Mouse (Mus musculus) small intestine, adult 2 months (tissue): ENCODE measurements around the gene Prpf19. TPM values are rescaled to one million over a fixed set of nuclear protein-coding genes. Genes with fewer than 3 reads are reported as not detected.
A peak's percentile ranks its signal among the peaks of the same experiment; 100 is the strongest.

Experiments used
- H3K27ac ChIP-seq: fragments of 200-500 bp; 2 replicates; pipeline ENCODE4 v1.5.1; 2012; ENCODE audit warnings: low read depth, low read length, control low read depth, inconsistent platforms; ENCODE audit not compliant: insufficient read depth
- H3K27me3 ChIP-seq: fragments of 200-500 bp; 2 replicates; pipeline ENCODE4 v1.6.1; 2012; ENCODE audit warnings: mild to moderate bottlenecking, moderate library complexity, low read length, inconsistent platforms; ENCODE audit not compliant: control insufficient read depth, insufficient read depth
- H3K36me3 ChIP-seq: fragments of 200-500 bp; 2 replicates; pipeline ENCODE4 v1.6.1; 2012; ENCODE audit warnings: mild to moderate bottlenecking, low read length, control low read depth, inconsistent platforms; ENCODE audit not compliant: control insufficient read depth, insufficient read depth
- H3K4me1 ChIP-seq: fragments of 200-500 bp; 2 replicates; pipeline ENCODE4 v1.6.1; 2012; ENCODE audit warnings: low read length, inconsistent platforms, mixed read lengths; ENCODE audit not compliant: control insufficient read depth, insufficient read depth, insufficient read length
- H3K4me3 ChIP-seq: fragments of 200-500 bp; 2 replicates; pipeline ENCODE4 v1.5.1; 2012; ENCODE audit warnings: low read depth, mild to moderate bottlenecking, control low read depth, inconsistent platforms, low read length, moderate library complexity
- CTCF ChIP-seq: fragments of 200-500 bp; IDR thresholded peaks from 2 replicates; pipeline ENCODE4 v1.5.1; 2012; ENCODE audit warnings: low read depth, mild to moderate bottlenecking, control low read depth, inconsistent platforms, low read length, moderate library complexity, mixed read lengths; ENCODE audit not compliant: insufficient replicate concordance, insufficient read length; ENCODE audit errors: extremely low read depth
- POLR2A ChIP-seq: fragments of 200-500 bp; IDR thresholded peaks from 2 replicates; pipeline ENCODE4 v1.6.1; 2012; ENCODE audit warnings: low read depth, mild to moderate bottlenecking, control low read depth, inconsistent platforms, low read length, moderate library complexity
- WGBS: fragments of 180-500 bp; shearing (Covaris S2); methylation state at CpG from one replicate; pipeline ENCODE4 v1.1.7; 2018; 5-methylcytosine and 5-hydroxymethylcytosine counted together
- polyA plus RNA-seq: library from polyadenylated mRNA; depleted of rRNA; stranded (reverse); fragments of >200 nt; gene quantifications from 2 replicates; pipeline ENCODE4 v1.2.3, GENCODE M21; 2012

Prpf19 gene
- polyA plus RNA-seq, 1 experiment: 114 TPM

DNA sequence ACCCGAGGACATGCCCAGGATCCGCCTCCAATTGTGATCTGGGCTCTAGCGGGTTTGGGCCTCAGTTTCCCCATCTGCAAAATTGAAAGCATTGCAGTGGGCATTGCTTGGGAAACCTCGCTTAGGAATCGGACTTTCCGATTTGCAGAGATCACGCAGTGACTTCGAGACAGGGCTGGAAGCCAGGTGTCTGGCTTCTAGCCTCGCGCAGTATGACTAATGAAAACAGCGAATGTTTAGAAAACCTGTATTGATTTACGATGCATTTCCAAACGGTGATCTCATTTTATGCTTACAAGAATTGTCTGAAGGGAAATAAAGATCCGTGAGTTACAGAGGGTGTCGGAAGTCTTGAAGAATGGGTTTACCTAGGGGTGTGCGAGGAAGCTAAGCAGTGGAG lies 677 bp downstream of the Prpf19 start:
- Histone ChIP-seq H3K27ac (peak overlapping the region; percentile 76), H3K4me3 (peak overlapping the region; percentile 92), H3K4me1 (peaks cover 2% of the 10 kb centered on the region; the same call in 1 of the 2 replicates), H3K27me3 (no peaks in the 10 kb centered on the region), H3K36me3 (peaks cover 23% of the 10 kb centered on the region)
- TF ChIP-seq CTCF: no peak
- no peak for TF ChIP-seq POLR2A
- under 1% methylated on average over 16 of the region's 16 CpGs for WGBS

DNA sequence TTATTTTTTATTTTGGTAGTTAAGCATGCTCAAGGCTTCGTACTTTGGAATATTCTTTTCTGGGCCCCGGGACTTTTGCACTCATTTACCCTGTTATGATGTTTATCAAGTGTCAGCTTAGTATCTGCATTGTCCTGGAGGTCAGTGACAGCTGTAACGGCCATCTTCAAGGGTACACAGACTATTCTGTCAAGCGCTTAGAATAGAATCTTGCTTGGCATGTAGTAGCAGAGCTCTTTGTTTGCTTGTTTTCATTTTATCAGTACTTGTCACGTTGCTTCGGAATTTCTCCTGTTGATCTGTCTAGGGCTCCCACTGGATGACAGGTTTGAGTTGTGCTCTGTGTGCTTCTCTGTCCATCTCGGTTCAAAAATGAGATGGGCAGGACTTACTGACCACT lies 1.8 kb downstream of the Prpf19 start:
- H3K27ac ChIP-seq: no peak overlapping the region
- H3K4me3 ChIP-seq: no peak overlapping the region
- peaks cover 2% of the 10 kb centered on the region; the same call in 1 of the 2 replicates for H3K4me1 ChIP-seq
- peaks cover 32% of the 10 kb centered on the region for H3K36me3 ChIP-seq
- no peak for TF ChIP-seq POLR2A
- TF ChIP-seq CTCF: no peak
- WGBS: 32% methylated on average over 7 of the region's 7 CpGs
- H3K27me3 ChIP-seq: no peaks in the 10 kb centered on the region

DNA sequence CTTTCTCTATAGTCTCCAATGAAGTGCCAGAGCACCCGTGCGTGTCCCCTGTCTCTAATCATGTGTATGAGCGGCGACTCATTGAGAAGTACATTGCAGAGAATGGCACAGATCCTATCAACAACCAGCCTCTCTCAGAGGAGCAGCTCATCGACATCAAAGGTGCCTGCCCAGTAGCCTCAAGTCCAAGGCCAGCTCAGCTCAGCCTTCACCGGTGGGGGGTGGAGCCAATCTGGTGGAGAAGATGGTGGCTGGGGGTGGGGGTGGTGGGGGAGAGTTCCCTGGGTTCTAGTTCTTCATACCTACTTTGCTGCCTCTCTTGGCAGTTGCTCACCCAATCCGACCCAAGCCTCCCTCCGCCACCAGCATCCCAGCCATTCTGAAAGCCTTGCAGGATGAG lies 2.5 kb downstream of the Prpf19 start:
- H3K27ac ChIP-seq: no peak overlapping the region
- 70% methylated on average over 8 of the region's 8 CpGs for whole genome bisulfite sequencing
- TF ChIP-seq POLR2A (no peak), CTCF (no peak)
- H3K27me3 ChIP-seq: no peaks in the 10 kb centered on the region
- no peak overlapping the region for H3K4me3 ChIP-seq
- peaks cover 38% of the 10 kb centered on the region for H3K36me3 ChIP-seq
- H3K4me1 ChIP-seq: peaks cover 2% of the 10 kb centered on the region; the same call in 1 of the 2 replicates

DNA sequence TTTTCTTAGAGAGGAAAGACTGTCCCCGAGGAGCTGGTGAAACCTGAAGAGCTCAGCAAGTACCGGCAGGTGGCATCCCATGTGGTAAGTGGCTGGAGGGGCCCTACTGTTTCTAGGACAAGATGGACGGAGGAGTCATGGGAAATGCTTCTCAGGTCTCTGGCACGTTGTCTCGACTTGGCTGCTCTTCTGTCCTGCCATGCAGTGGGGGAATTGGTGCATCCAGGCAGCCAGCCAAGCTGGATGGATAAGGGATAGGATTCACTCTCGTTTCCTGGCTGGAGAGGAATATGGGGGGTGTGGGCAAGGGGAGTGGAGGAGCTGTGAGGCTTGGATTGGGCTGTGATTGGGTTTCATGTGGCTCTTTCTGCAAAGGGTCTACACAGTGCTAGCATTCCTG lies 5.3 kb downstream of the Prpf19 start:
- H3K4me1 ChIP-seq: no peaks in the 10 kb centered on the region; the same call in 1 of the 2 replicates
- H3K36me3 ChIP-seq: peaks cover 60% of the 10 kb centered on the region

DNA sequence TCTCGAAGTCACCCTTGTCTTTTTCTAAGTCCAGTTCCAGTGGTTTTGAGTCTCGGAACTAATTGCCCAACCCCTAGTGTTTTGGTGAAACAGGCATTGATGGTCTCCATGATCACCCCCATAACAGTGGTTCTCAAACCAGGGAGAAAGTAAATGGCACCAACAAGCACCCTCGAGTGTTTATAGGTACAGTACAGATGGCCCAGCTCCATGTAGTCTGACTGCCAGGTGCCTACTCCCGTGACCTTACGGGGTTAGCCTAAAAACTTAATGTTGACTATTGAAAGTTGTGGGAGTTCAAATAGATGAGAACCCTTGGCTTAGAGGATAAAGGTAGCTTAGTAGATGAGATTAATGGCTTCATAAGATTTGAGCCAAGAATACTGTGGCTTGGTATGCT lies 6.0 kb downstream of the Prpf19 start:
- Histone ChIP-seq H3K36me3 (peaks cover 63% of the 10 kb centered on the region), H3K4me3 (no peak overlapping the region), H3K4me1 (peaks cover 2% of the 10 kb centered on the region; the same call in 1 of the 2 replicates), H3K27me3 (no peaks in the 10 kb centered on the region), H3K27ac (no peak overlapping the region)
- TF ChIP-seq CTCF (no peak), POLR2A (no peak)
- WGBS: 79% methylated on average over 5 of the region's 5 CpGs

More for the DNA sequence above, 5.3 kb downstream of the Prpf19 start:
- TF ChIP-seq CTCF (no peak), POLR2A (no peak)
- WGBS: 52% methylated on average over 6 of the region's 6 CpGs
- no peak overlapping the region for H3K4me3 ChIP-seq
- no peaks in the 10 kb centered on the region for H3K27me3 ChIP-seq
- H3K27ac ChIP-seq: no peak overlapping the region

DNA sequence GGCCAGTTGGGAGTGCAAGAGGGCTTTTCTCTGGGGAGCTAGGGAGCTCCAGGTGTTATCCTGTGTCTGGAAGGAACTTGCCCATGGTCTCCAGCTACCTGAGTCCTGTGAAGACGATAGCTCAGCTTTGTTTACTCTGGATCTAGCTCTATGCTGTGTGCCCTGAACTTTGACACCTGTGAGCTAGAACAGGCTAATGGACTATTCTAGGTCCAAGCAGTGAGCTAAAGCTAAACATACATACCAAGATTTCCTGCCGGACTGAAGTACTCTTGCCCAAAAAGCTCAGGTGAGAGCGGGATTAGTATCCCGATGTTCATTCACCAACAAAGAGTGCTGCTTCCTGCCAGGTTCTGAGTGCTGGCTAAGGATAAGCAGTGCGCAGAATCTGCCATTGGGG lies 9.5 kb downstream of the Prpf19 start:
- WGBS: 64% methylated on average over 5 of the region's 5 CpGs
- Histone ChIP-seq H3K36me3 (peaks cover 52% of the 10 kb centered on the region), H3K27ac (no peak overlapping the region; the same call in 1 of the 2 replicates), H3K27me3 (no peaks in the 10 kb centered on the region), H3K4me3 (no peak overlapping the region), H3K4me1 (0 out of 2 replicates have a peak, but pooled peaks cover 2% of the 10 kb centered on the region)
- TF ChIP-seq POLR2A (no peak), CTCF (no peak)

DNA sequence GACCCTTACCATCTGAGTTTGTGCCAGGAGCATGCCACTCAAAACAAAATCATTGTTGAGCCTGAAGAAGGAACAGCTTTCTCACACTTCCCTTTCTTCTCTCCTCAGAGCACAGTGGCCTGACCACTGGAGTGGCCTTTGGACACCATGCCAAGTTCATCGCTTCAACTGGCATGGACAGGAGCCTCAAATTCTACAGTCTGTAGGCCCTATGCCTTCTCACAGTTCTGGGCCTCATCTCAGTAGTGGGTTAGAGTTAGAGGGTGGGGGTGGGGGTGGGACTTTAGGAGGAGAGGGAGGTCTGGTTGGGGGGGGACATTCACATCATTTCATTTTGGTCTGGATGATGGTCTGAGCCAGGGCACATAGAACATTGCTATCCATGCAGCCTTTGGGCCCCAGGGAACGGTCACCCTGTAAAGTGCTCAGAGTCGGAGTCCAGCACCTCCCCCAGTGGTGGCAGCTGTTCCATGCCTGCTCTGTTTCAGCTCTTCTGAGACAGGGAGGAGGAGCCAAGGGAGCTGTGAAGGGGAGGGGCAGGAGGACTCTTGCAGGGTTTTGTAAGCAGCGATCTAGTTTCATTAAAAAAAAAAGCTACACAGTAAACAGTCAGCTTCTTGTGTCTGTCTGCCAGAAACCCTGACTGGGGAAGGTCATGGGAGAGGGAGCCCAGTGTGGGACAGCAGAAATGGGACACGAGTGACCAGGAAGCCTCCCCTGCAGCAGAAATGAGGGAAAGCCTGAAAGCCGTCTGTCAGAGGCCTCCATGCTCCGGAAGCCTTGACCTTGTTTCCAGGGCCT lies 10.1 kb downstream of the Prpf19 start:
- WGBS: 54% methylated on average over 7 of the region's 7 CpGs
- Histone ChIP-seq H3K27ac (peak overlapping the region; percentile 58), H3K27me3 (no peaks in the 10 kb centered on the region), H3K4me1 (0 out of 2 replicates have a peak, but pooled peaks cover 2% of the 10 kb centered on the region), H3K36me3 (peaks cover 47% of the 10 kb centered on the region), H3K4me3 (no peak overlapping the region)
- no peak for TF ChIP-seq POLR2A
- no peak for TF ChIP-seq CTCF
